Mouse (Mus musculus) kidney, adult 2 months (tissue): Measurements from ENCODE around the gene Gm10300.

Source experiments
- CTCF ChIP-seq: fragments of 200-500 bp; conservative IDR thresholded peaks from 2 replicates; pipeline ENCODE4 v1.5.1; 2011; ENCODE audit warnings: low read depth, mild to moderate bottlenecking, control low read depth, low read length, moderate library complexity, mixed read lengths; ENCODE audit not compliant: insufficient read depth, insufficient read length
- POLR2A ChIP-seq: fragments of 200-500 bp; IDR thresholded peaks from one replicate; pipeline ENCODE4 v1.6.1; 2011; ENCODE audit warnings: low read depth, low read length, control low read depth

GRCm38 (mm10) chr4:132027806-132028205 lies 46.7 kb upstream of the Gm10300 start:
- TF ChIP-seq CTCF (no peak), POLR2A (no peak)
